Mouse (Mus musculus) urinary bladder, postnatal 4 days (tissue): Measurements from ENCODE around the gene Plin1.

Experiments
- DNase-seq, 2 experiments: peaks; one replicate each; pipeline ENCODE4 v3.0.0; 2021 to 2022; ENCODE audit warnings: low spot score in 2 of 2

Gene Plin1

DNA sequence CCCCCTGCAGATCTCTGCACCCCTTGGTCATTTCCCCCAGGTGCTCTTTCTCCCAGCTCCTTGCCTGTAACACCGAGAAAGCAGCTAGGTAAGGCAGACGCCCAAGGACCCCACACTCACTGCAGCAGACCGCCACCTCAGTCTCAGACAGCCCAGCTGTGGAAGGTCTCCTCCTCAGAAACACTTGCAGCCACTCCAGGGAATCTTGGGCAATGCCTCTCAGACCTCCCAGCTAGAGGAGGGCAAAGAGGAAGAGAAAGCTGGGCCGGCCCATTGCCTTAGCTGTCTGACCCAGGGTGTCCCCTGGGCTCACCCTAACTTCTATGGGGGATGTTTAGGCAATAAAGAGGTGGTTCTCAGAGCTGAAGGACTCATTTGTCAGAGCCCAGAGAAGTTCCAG, at the start of gene Plin1:
Gene Plin1, minus strand, starts transcription at position 282 of the 400 bp plus-strand sequence.
- DNase-seq = no peak

GRCm38 (mm10) chr7:79782516-79782855, 49.8 kb upstream of the Plin1 start:
- no peak for DNase-seq

GRCm38 (mm10) chr7:79781826-79782515, 49.3 kb upstream of the Plin1 start:
- DNase-seq = no peak

GRCm38 (mm10) chr7:79780647-79781626, 48.2 kb upstream of the Plin1 start:
- peak; percentile 58 to 76 for DNase-seq

DNA sequence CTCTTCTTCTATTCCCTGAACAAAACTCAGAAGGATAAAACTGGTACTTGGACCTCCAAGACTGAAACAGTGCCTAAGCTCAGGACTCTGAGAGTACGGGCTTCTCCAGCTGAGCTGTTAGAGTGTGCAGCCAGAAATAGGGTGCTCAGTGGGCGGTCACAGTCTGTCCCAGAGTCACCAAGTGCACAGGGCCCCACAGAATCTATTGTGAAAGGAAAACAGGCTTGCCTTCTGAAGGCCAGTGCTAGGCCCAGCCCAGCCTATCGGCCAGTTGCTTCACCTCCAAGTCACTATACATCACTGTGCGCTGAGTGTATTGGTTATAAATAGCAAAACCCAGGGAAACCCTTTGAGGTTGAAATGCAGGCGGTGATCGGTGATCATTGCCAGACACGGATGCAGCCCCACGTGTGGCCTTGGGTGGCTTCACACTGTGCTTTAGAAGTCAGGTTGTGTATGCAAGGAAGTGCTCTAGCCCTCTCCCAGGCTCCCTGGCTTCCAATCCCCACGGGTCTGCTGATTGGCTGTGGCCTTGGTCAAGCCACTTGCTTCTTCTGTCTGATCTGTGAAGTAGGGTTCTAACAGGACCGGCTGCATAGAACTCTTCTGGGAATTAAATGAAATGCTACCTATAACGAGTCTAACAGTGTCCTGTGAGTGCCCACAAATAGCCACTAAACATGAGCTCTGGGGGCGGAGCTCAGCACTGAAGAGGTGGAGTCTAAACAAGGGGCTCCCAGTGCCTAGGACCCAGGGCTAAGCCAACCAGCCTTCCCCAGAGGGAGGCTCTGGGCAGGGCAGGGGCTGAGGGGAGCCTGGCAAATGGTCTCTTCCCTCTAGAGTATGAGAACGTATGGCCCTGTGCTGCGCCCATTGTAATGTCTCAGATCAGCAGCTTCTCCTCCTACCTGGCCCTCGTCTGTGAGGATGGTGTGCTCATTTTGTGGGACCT, 39.1 kb upstream of the Plin1 start:
- no peak for DNase-seq

DNA sequence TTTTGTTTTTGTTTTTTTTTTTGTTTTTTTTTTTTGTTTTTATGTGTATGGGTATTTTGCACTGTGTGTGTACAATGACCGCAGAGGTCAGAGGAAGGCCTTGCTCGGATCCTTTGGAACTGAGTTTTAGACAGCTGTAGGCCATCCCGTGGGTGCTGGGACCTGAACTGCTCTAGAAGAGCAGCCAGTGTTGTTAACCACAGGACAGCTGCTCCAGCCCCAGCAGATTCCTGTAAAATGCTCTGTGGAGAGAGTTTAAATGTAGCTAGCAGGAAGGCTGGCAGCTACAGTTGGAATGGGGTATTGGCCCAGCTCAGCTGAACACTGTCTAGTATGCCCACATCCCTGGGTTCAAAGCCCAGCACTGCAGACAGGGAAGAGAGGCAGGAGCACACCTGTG, 37.0 kb upstream of the Plin1 start:
- no peak for DNase-seq

DNA sequence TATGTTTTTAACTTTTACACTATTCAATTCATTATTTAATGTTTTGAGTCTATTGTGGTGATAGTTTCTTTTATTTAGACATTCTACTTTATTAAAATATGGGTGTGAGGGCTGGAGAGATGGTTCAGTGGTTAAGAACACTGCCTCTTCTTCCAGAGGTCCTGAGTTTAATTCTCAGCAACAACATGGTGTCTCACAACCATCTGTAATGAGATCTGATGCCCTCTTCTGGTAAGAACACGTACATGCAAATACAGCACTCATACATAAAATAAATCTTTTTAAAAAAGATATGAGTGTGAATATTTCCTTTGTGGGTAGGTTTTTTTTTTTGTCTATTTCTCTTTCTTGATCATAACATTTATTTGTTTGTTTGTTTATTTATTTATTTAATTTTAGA, 33.3 kb upstream of the Plin1 start:
- no peak for DNase-seq

DNA sequence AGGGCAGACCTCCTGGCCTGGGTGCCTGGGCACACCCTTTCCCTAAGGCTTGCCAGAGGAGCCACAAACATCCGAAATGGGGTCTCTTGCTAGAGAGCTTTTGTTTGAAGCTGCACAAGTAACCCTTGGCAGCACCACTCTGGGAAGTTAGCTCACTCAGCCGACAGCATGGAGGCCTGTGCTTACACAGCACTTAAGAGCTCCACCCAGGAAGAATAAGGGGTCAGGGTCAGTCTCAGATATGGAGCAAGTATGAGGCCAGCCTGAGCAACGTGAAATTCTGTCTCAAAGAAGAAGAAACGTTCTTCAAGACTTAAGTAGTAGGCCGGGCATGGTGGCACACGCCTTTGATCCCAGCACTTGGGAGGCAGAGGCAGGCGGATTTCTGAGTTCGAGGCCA, 29.4 kb upstream of the Plin1 start:
- no peak for DNase-seq

- DNase-seq = no peak
Observed at GRCm38 (mm10) chr7:79761124-79761876, 28.6 kb upstream of the Plin1 start.

GRCm38 (mm10) chr7:79759766-79760165, 27.1 kb upstream of the Plin1 start:
- no peak for DNase-seq

GRCm38 (mm10) chr7:79758176-79758575, 25.5 kb upstream of the Plin1 start:
- DNase-seq = no peak

DNA sequence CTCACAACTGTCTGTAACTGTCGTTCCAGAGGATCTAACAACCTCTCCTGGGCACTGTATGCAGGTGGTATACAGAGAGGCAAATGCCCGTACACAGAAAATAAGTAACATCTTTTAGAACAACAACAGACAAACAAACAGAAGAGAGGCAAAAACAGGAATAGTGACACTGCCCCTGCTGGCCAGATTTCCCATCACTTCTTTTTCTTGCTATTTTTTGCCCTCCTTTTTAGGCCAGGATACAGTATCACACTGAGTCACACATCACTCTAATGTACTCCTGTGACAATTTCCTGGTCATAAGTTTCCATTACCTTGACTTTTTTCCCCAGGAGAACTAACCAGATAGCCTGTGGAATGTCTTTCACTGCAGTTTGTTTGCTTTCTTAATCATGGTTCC, 23.6 kb upstream of the Plin1 start:
- no peak for DNase-seq

- no peak for DNase-seq
Observed at GRCm38 (mm10) chr7:79749511-79749910, 16.8 kb upstream of the Plin1 start.

- no peak for DNase-seq
Observed at GRCm38 (mm10) chr7:79747659-79748058, 15.0 kb upstream of the Plin1 start.

DNA sequence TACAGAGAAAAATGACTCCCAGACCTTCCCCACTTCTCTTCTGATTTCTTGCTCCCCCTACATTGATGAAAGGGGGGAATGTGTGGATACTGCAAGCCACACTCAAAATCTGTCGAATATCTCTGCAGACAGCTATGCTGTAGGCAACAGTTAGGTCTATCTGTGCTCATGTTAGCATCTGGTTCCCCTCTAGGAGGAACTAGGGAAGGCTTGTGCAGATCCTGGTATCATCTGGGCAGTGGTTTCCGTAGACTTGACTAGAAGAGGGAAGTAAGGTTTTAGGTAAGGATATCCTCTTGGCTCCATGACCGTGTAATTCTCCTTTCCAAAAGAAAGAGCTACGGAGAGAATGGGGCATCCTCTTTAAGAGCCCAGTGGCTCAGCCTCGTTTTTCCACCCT, 11.9 kb upstream of the Plin1 start:
- no peak for DNase-seq

DNA sequence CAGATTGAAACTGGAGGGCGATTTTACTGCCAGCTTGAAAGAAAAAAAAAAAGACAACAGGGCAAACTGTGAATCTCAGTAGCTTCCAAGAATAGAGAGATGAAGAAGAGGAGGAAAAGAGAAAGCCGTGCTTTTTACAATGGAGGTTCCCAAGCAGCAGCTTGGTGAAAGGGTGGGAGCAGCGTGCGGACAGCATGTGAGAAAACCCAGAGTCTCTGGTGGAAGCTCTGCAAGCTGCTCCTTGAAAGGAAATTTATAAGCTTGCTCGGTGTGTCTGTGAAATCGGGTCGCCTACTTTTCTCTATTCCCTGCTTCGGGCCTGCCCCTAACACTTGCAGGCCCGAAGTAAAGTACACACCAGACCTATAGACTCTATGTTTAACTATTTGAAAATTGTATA, 11.3 kb upstream of the Plin1 start:
- DNase-seq = no peak

GRCm38 (mm10) chr7:79742659-79743536, 10.2 kb upstream of the Plin1 start, which contains the start of the genes Pex11a and Wdr93:
Pex11a (minus strand) TSS chr7:79743131.
Wdr93 (plus strand) TSS chr7:79743163.
- DNase-seq = peak; percentile 70 to 74

- DNase-seq = no peak
Observed at GRCm38 (mm10) chr7:79742277-79742658, 9.6 kb upstream of the Plin1 start.

GRCm38 (mm10) chr7:79740279-79740678, 7.6 kb upstream of the Plin1 start:
- DNase-seq = no peak

DNA sequence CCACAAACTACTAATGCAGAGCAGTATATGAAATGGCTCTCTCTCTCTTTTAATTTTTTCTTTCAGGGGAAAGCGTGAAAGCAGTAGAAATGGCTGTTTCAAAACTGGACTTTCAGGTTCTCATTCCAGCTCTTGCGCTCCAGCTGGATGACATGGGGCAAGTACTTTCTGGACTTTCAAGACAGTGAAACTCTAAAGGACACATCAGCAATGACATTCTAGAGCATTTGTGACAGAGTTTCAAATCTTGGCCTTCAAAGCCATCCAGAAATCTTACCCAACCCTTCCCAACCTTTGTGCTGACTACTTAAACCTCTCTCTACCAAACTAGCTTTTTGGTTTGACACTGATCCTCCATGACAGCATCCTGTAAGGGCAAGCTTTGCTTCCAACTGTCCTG, 6.2 kb upstream of the Plin1 start:
- no peak for DNase-seq
